Mouse (Mus musculus) thymus, adult 2 months (tissue): ENCODE data around the gene Pou2f2. TPM values are rescaled to one million over a fixed set of nuclear protein-coding genes. Genes with fewer than 3 reads are reported as not detected.
A peak's percentile ranks its signal among the peaks of the same experiment; 100 is the strongest.

Source experiments
- DNase-seq: peaks from one replicate; pipeline ENCODE4 v3.0.0; 2021
- H3K27ac ChIP-seq: fragments of 200-500 bp; 2 replicates; pipeline ENCODE4 v1.5.1; 2012; ENCODE audit warnings: low read length, control low read depth; ENCODE audit not compliant: control insufficient read depth, insufficient read depth
- H3K27me3 ChIP-seq: fragments of 200-500 bp; 2 replicates; pipeline ENCODE4 v1.6.1; 2012; ENCODE audit warnings: mild to moderate bottlenecking, low read length, moderate library complexity, mixed read lengths; ENCODE audit not compliant: control insufficient read depth, insufficient read depth
- H3K36me3 ChIP-seq: fragments of 200-500 bp; 2 replicates; pipeline ENCODE4 v1.6.1; 2012; ENCODE audit warnings: mild to moderate bottlenecking, low read length, moderate library complexity; ENCODE audit not compliant: control insufficient read depth, insufficient read depth
- H3K4me1 ChIP-seq: fragments of 200-500 bp; replicated peaks from 2 replicates; pipeline ENCODE4 v1.6.1; 2012; ENCODE audit warnings: low read length; ENCODE audit not compliant: control insufficient read depth, insufficient read depth
- H3K4me3 ChIP-seq: fragments of 200-500 bp; 2 replicates; pipeline ENCODE4 v1.5.1; 2012; ENCODE audit warnings: mild to moderate bottlenecking, low read length, control low read depth, moderate library complexity; ENCODE audit not compliant: control insufficient read depth, insufficient read depth
- CTCF ChIP-seq: fragments of 200-500 bp; IDR thresholded peaks from 2 replicates; pipeline ENCODE4 v1.5.1; 2012; ENCODE audit warnings: mild to moderate bottlenecking, control low read depth, low read length, moderate library complexity, borderline replicate concordance; ENCODE audit not compliant: control insufficient read depth, poor library complexity, insufficient read depth; ENCODE audit errors: extremely low read depth
- POLR2A ChIP-seq: fragments of 200-500 bp; IDR thresholded peaks from 2 replicates; pipeline ENCODE4 v1.6.1; 2012; ENCODE audit warnings: mild to moderate bottlenecking, low read length, control low read depth, moderate library complexity; ENCODE audit not compliant: control insufficient read depth, poor library complexity, insufficient read depth; ENCODE audit errors: extremely low read depth
- WGBS: fragments of 180-500 bp; shearing (Covaris S2); methylation state at CpG from one replicate; pipeline ENCODE4 v1.1.7; 2018; 5-methylcytosine and 5-hydroxymethylcytosine counted together
- polyA plus RNA-seq: library from polyadenylated mRNA; depleted of rRNA; stranded (reverse); fragments of >200 nt; gene quantifications from 2 replicates; pipeline ENCODE4 v1.2.3, GENCODE M21; 2012

The Pou2f2 gene
- polyA plus RNA-seq, 1 experiment: 5.6 TPM

DNA sequence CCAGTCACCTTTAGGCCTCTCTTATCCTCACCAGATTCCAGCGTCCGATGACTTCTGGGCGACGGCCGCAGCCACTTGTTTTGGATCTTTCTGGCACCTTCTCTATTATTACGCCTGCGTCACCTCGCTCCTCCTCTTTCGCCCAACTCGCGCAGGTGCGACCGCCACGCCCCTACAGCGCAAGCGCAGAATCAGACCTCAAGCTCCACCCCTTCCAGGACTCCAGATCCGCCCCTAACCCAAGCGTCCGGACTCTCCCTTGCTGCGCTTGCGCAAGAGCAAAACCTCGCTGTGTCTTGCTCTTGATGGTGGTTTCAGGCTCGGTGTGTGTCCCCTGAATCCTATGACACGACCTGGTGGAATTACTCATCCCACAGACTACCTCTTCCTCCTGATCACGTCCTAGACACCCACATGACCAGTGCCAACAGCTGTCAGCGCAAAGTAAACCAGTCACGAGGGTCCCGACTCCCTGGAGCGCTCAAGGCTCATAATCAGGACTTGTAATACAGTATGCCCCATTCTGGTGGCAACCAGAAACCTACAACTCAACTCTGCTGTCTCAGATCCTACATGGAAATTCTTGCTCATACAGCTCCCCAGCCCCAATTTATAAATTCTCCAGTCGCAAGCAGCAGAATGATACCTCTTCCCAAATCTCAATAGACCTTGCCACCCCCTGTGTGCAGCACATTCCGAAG lies 40.4 kb upstream of the Pou2f2 start:
- H3K4me3 ChIP-seq: peak overlapping the region; percentile 87
- TF ChIP-seq POLR2A (peak; percentile 55; the same call in 1 of the 2 replicates), CTCF (0 out of 2 replicates have a peak, but pooled peaks have one; percentile 45)
- peaks cover 29% of the 10 kb centered on the region for H3K4me1 ChIP-seq
- WGBS: 3% methylated on average over 31 of the region's 31 CpGs
- H3K27ac ChIP-seq: peak overlapping the region; percentile 47
- peaks cover 8% of the 10 kb centered on the region; the same call in 1 of the 2 replicates for H3K36me3 ChIP-seq
- DNase-seq: peak; percentile 96
- no peaks in the 10 kb centered on the region for H3K27me3 ChIP-seq

- peaks cover 4% of the 10 kb centered on the region; the same call in 1 of the 2 replicates for H3K36me3 ChIP-seq
- TF ChIP-seq CTCF: no peak
- no peak for TF ChIP-seq POLR2A
- WGBS: under 1% methylated on average over 16 of the region's 16 CpGs
- peak overlapping the region; percentile 45 for H3K27ac ChIP-seq
- H3K4me1 ChIP-seq: peaks cover 29% of the 10 kb centered on the region
- H3K27me3 ChIP-seq: no peaks in the 10 kb centered on the region
- peak overlapping the region; percentile 87 for H3K4me3 ChIP-seq
- no peak for DNase-seq
Measured at GRCm38 (mm10) chr7:25219416-25219750, 39.9 kb upstream of the Pou2f2 start.

DNA sequence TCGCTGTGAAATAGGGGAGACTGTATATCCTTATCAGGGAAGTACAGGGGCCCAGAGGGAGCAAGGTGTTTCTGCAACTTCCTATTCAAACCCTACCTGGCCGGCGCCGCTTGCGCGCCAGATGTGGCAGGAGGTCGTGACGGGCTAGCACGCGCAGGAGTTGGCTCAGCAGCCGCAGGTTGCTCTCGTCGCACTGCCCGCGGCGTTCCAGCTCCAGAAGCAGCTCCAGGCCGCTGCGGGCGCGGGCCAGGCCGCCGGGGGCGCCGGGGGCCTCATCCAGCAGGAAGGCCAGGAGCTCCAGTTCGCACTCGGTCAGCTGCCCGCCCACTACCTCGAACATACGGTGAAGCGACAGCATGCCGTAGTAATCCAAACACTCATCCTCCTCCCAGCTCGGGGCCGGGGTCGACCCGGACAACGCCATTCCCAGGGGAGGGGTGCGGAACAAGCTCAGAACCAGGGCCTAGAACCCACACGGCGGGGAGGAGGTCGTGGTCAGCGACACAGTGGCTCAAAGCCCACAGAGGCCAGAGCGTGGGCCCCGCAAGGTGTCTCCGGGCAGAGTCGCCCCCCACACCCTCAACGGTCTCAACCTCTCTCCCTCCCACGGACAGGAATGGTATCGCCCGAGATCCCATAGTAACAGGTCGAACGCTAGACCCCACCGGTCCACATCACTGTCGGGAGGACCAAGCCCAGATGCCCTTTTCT lies 39.3 kb upstream of the Pou2f2 start:
- WGBS: under 1% methylated on average over 53 of the region's 53 CpGs
- no peak for TF ChIP-seq CTCF
- no peak for TF ChIP-seq POLR2A
- H3K4me1 ChIP-seq: peaks cover 33% of the 10 kb centered on the region
- H3K27ac ChIP-seq: peak overlapping the region; percentile 45
- H3K4me3 ChIP-seq: peak overlapping the region; percentile 87
- H3K36me3 ChIP-seq: no peaks in the 10 kb centered on the region
- H3K27me3 ChIP-seq: no peaks in the 10 kb centered on the region
- peak; percentile 66 for DNase-seq

GRCm38 (mm10) chr7:25217653-25218395 lies 38.3 kb upstream of the Pou2f2 start:
- TF ChIP-seq POLR2A: no peak
- no peak for TF ChIP-seq CTCF
- 55% methylated on average over 12 of the region's 12 CpGs for WGBS
- H3K27me3 ChIP-seq: no peaks in the 10 kb centered on the region
- peaks cover 40% of the 10 kb centered on the region for H3K4me1 ChIP-seq
- H3K36me3 ChIP-seq: no peaks in the 10 kb centered on the region
- DNase-seq: no peak
- no peak overlapping the region for H3K4me3 ChIP-seq
- H3K27ac ChIP-seq: no peak overlapping the region

- WGBS: 100% methylated on average over 2 of the region's 2 CpGs
- H3K4me3 ChIP-seq: no peak overlapping the region
- TF ChIP-seq POLR2A (no peak), CTCF (no peak)
- no peaks in the 10 kb centered on the region for H3K27me3 ChIP-seq
- peaks cover 8% of the 10 kb centered on the region for H3K36me3 ChIP-seq
- no peak overlapping the region for H3K27ac ChIP-seq
- peaks cover 34% of the 10 kb centered on the region for H3K4me1 ChIP-seq
- no peak for DNase-seq
Measured at GRCm38 (mm10) chr7:25214172-25214571, 34.6 kb upstream of the Pou2f2 start.

- no peak for TF ChIP-seq CTCF
- peak overlapping the region; percentile 57 for H3K27ac ChIP-seq
- H3K4me1 ChIP-seq: peaks cover 34% of the 10 kb centered on the region
- no peak for DNase-seq
- WGBS: 3% methylated on average over 3 of the region's 3 CpGs
- H3K27me3 ChIP-seq: no peaks in the 10 kb centered on the region
- peaks cover 8% of the 10 kb centered on the region for H3K36me3 ChIP-seq
- H3K4me3 ChIP-seq: no peak overlapping the region
Measured at GRCm38 (mm10) chr7:25213099-25213498, 33.6 kb upstream of the Pou2f2 start.
